Mouse (Mus musculus): Measurements from ENCODE around the gene Rbm47. TPM values are rescaled to one million over a fixed set of nuclear protein-coding genes. Genes with fewer than 3 reads are reported as not detected.

Gene Rbm47
- polyA plus RNA-seq, 1 experiment from 2014 or later = 10.4 TPM

GRCm38 (mm10) chr5:66037066-66037465 is 135.9 kb downstream of the Rbm47 start:
- H3K9ac ChIP-seq (ENCODE audit: low read depth, low read length) = no peak overlapping the region
- no peak overlapping the region for H3K4me3 ChIP-seq (ENCODE audit: low read depth, low read length)
- 65% methylated on average over 6 of the region's 6 CpGs for WGBS
- peaks cover 3% of the 10 kb centered on the region; the same call in 1 of the 2 replicates for H3K4me1 ChIP-seq (ENCODE audit: control insufficient read depth, insufficient read depth, low read length)
- no peaks in the 10 kb centered on the region for H3K36me3 ChIP-seq (ENCODE audit: control insufficient read depth, insufficient read depth, low read length)
- H3K27ac ChIP-seq (replicated peaks; ENCODE audit: low read depth, low read length) = no peak overlapping the region
- DNase-seq (ENCODE audit: low spot score) (no peak), ATAC-seq (ENCODE audit: low read depth) (no peak)
- no peaks in the 10 kb centered on the region for H3K27me3 ChIP-seq (replicated peaks; ENCODE audit: control insufficient read depth, insufficient read depth, low read length)
- H3K4me2 ChIP-seq (ENCODE audit: low read depth, low read length) = no peak overlapping the region
- H3K9me3 ChIP-seq (ENCODE audit: control insufficient read depth, low read length) = no peaks in the 10 kb centered on the region

- Histone ChIP-seq H3K4me1 (ENCODE audit: control insufficient read depth, insufficient read depth, low read length) (peaks cover 3% of the 10 kb centered on the region; the same call in 1 of the 2 replicates), H3K36me3 (ENCODE audit: control insufficient read depth, insufficient read depth, low read length) (no peaks in the 10 kb centered on the region), H3K4me3 (ENCODE audit: low read depth, low read length) (no peak overlapping the region), H3K4me2 (ENCODE audit: low read depth, low read length) (no peak overlapping the region), H3K9ac (ENCODE audit: low read depth, low read length) (no peak overlapping the region), H3K9me3 (ENCODE audit: control insufficient read depth, low read length) (no peaks in the 10 kb centered on the region), H3K27ac (replicated peaks; ENCODE audit: low read depth, low read length) (no peak overlapping the region), H3K27me3 (replicated peaks; ENCODE audit: control insufficient read depth, insufficient read depth, low read length) (no peaks in the 10 kb centered on the region)
- DNase-seq (ENCODE audit: low spot score) = peak; percentile 38
- peak; percentile 45; the same call in 1 of the 2 replicates for ATAC-seq (ENCODE audit: low read depth)
- 45% methylated on average over 7 of the region's 7 CpGs for WGBS
These were observed 136.4 kb downstream of the Rbm47 start for GRCm38 (mm10) chr5:66036440-66037054.

- DNase-seq (ENCODE audit: low spot score) (peak; percentile 22), ATAC-seq (ENCODE audit: low read depth) (peak; percentile 48; the same call in 1 of the 2 replicates)
- Histone ChIP-seq H3K27me3 (replicated peaks; ENCODE audit: control insufficient read depth, insufficient read depth, low read length) (no peaks in the 10 kb centered on the region), H3K27ac (replicated peaks; ENCODE audit: low read depth, low read length) (no peak overlapping the region), H3K9ac (ENCODE audit: low read depth, low read length) (no peak overlapping the region), H3K9me3 (ENCODE audit: control insufficient read depth, low read length) (no peaks in the 10 kb centered on the region), H3K4me3 (ENCODE audit: low read depth, low read length) (no peak overlapping the region), H3K4me2 (ENCODE audit: low read depth, low read length) (no peak overlapping the region), H3K4me1 (ENCODE audit: control insufficient read depth, insufficient read depth, low read length) (peaks cover 3% of the 10 kb centered on the region; the same call in 1 of the 2 replicates), H3K36me3 (ENCODE audit: control insufficient read depth, insufficient read depth, low read length) (no peaks in the 10 kb centered on the region)
- 39% methylated on average over 14 of the region's 14 CpGs for WGBS
These were observed 138.3 kb downstream of the Rbm47 start for GRCm38 (mm10) chr5:66034375-66035195.

- H3K27ac ChIP-seq (replicated peaks; ENCODE audit: low read depth, low read length) = no peak overlapping the region
- peaks cover 3% of the 10 kb centered on the region; the same call in 1 of the 2 replicates for H3K4me1 ChIP-seq (ENCODE audit: control insufficient read depth, insufficient read depth, low read length)
- no peak overlapping the region for H3K9ac ChIP-seq (ENCODE audit: low read depth, low read length)
- no peaks in the 10 kb centered on the region for H3K36me3 ChIP-seq (ENCODE audit: control insufficient read depth, insufficient read depth, low read length)
- no peaks in the 10 kb centered on the region for H3K27me3 ChIP-seq (replicated peaks; ENCODE audit: control insufficient read depth, insufficient read depth, low read length)
- ATAC-seq (ENCODE audit: low read depth) = no peak
- no peak for DNase-seq (ENCODE audit: low spot score)
- no peak overlapping the region for H3K4me2 ChIP-seq (ENCODE audit: low read depth, low read length)
- 96% methylated on average over 1 of the region's 1 CpGs for WGBS
- H3K9me3 ChIP-seq (ENCODE audit: control insufficient read depth, low read length) = no peaks in the 10 kb centered on the region
- no peak overlapping the region for H3K4me3 ChIP-seq (ENCODE audit: low read depth, low read length)
These were observed 140.1 kb downstream of the Rbm47 start for GRCm38 (mm10) chr5:66032826-66033225.

- Histone ChIP-seq H3K36me3 (ENCODE audit: control insufficient read depth, insufficient read depth, low read length) (peaks cover 6% of the 10 kb centered on the region), H3K27ac (replicated peaks; ENCODE audit: low read depth, low read length) (no peak overlapping the region), H3K4me3 (ENCODE audit: low read depth, low read length) (no peak overlapping the region), H3K9me3 (ENCODE audit: control insufficient read depth, low read length) (0 out of 2 replicates have a peak, but pooled peaks cover 5% of the 10 kb centered on the region), H3K4me1 (ENCODE audit: control insufficient read depth, insufficient read depth, low read length) (peaks cover 3% of the 10 kb centered on the region; the same call in 1 of the 2 replicates), H3K4me2 (ENCODE audit: low read depth, low read length) (no peak overlapping the region), H3K9ac (ENCODE audit: low read depth, low read length) (no peak overlapping the region), H3K27me3 (replicated peaks; ENCODE audit: control insufficient read depth, insufficient read depth, low read length) (no peaks in the 10 kb centered on the region)
- 82% methylated on average over 5 of the region's 5 CpGs for WGBS
- no peak for ATAC-seq (ENCODE audit: low read depth)
- no peak for DNase-seq (ENCODE audit: low spot score)
These were observed 141.2 kb downstream of the Rbm47 start for GRCm38 (mm10) chr5:66031699-66032098.

GRCm38 (mm10) chr5:66028232-66028631 is 144.7 kb downstream of the Rbm47 start:
- Histone ChIP-seq H3K9me3 (ENCODE audit: control insufficient read depth, low read length) (0 out of 2 replicates have a peak, but pooled peaks cover 10% of the 10 kb centered on the region), H3K4me2 (ENCODE audit: low read depth, low read length) (no peak overlapping the region), H3K9ac (ENCODE audit: low read depth, low read length) (no peak overlapping the region), H3K36me3 (ENCODE audit: control insufficient read depth, insufficient read depth, low read length) (peaks cover 18% of the 10 kb centered on the region), H3K27ac (replicated peaks; ENCODE audit: low read depth, low read length) (no peak overlapping the region), H3K27me3 (replicated peaks; ENCODE audit: control insufficient read depth, insufficient read depth, low read length) (no peaks in the 10 kb centered on the region), H3K4me1 (ENCODE audit: control insufficient read depth, insufficient read depth, low read length) (no peaks in the 10 kb centered on the region), H3K4me3 (ENCODE audit: low read depth, low read length) (no peak overlapping the region)
- ATAC-seq (ENCODE audit: low read depth) (no peak), DNase-seq (ENCODE audit: low spot score) (no peak)
- WGBS = 84% methylated on average over 5 of the region's 5 CpGs

DNA sequence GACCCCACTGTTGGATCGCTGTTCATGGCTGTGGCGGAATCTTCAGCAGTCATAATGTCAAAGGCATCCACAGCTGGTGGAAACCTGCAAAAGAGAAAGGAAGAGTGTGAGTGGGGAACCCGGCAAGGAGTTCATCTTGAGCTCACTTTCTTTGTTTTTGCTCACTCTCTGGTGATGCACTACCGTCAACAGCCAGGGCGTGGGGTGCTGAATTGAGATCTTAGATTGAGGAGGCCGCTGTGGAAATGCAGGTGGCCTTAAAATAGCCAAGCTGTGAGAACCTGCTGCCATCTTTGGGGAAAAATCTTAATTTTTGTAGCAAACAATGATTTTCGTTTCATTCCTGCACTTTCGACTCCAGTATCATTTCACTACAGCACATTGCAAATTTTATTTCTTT is 145.7 kb downstream of the Rbm47 start:
- no peaks in the 10 kb centered on the region for H3K4me1 ChIP-seq (ENCODE audit: control insufficient read depth, insufficient read depth, low read length)
- 0 out of 2 replicates have a peak, but pooled peaks cover 10% of the 10 kb centered on the region for H3K9me3 ChIP-seq (ENCODE audit: control insufficient read depth, low read length)
- no peak overlapping the region for H3K9ac ChIP-seq (ENCODE audit: low read depth, low read length)
- H3K27me3 ChIP-seq (replicated peaks; ENCODE audit: control insufficient read depth, insufficient read depth, low read length) = no peaks in the 10 kb centered on the region
- H3K4me3 ChIP-seq (ENCODE audit: low read depth, low read length) = no peak overlapping the region
- DNase-seq (ENCODE audit: low spot score) (no peak), ATAC-seq (ENCODE audit: low read depth) (no peak)
- no peak overlapping the region for H3K27ac ChIP-seq (replicated peaks; ENCODE audit: low read depth, low read length)
- no peak overlapping the region for H3K4me2 ChIP-seq (ENCODE audit: low read depth, low read length)
- H3K36me3 ChIP-seq (ENCODE audit: control insufficient read depth, insufficient read depth, low read length) = peaks cover 18% of the 10 kb centered on the region
- 96% methylated on average over 8 of the region's 8 CpGs for WGBS

DNA sequence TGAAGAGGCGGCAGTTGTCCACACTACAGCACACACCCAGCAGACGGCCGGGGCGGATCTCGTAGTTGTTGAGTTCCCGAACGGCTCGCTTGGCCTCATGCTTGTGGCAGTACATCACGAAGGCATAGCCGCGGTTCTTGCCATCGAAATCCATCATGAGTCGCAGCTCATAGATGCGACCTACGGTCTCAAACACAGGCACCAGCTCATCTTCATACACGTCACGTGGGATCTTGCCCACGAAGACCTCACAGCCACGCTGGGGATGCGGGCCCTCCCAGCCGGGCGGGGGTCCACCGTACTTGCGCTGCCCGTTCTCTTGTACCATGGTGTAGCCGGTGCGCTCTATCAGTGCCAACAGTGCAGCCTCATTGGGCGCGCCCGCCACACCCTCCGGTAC is 146.1 kb downstream of the Rbm47 start:
- Histone ChIP-seq H3K4me1 (ENCODE audit: control insufficient read depth, insufficient read depth, low read length) (no peaks in the 10 kb centered on the region), H3K27ac (replicated peaks; ENCODE audit: low read depth, low read length) (no peak overlapping the region), H3K9ac (ENCODE audit: low read depth, low read length) (no peak overlapping the region), H3K4me2 (ENCODE audit: low read depth, low read length) (no peak overlapping the region), H3K27me3 (replicated peaks; ENCODE audit: control insufficient read depth, insufficient read depth, low read length) (no peaks in the 10 kb centered on the region), H3K9me3 (ENCODE audit: control insufficient read depth, low read length) (0 out of 2 replicates have a peak, but pooled peaks cover 10% of the 10 kb centered on the region), H3K36me3 (ENCODE audit: control insufficient read depth, insufficient read depth, low read length) (peaks cover 18% of the 10 kb centered on the region), H3K4me3 (ENCODE audit: low read depth, low read length) (no peak overlapping the region)
- DNase-seq (ENCODE audit: low spot score) (no peak), ATAC-seq (ENCODE audit: low read depth) (no peak)
- 99% methylated on average over 31 of the region's 31 CpGs for WGBS
